Mouse (Mus musculus) neural tube, embryonic 11.5 days (tissue): ENCODE measurements around the gene Clstn2. TPM values are rescaled to one million over a fixed set of nuclear protein-coding genes. Genes with fewer than 3 reads are reported as not detected.

Experiments used
- ATAC-seq: fragments of 200-750 bp; cut with Nextera tagmentation; 2 replicates; pipeline ENCODE4 v1.8.0; 2017; ENCODE audit warnings: moderate number of reproducible peaks, mild to moderate bottlenecking, moderate TSS enrichment, moderate library complexity; ENCODE audit not compliant: insufficient read depth, low FRiP score, low TSS enrichment
- DNase-seq: peaks from one replicate; pipeline ENCODE4 v3.0.0-alpha.2; 2015; ENCODE audit warnings: low spot score
- H3K27ac ChIP-seq: fragments of 300-500 bp; sonication (generic); 2 replicates; pipeline ENCODE4 v1.5.1; 2014; ENCODE audit warnings: low read depth, mild to moderate bottlenecking, low read length
- H3K27me3 ChIP-seq: fragments of 300-500 bp; sonication (generic); 2 replicates; pipeline ENCODE4 v1.6.1; 2014; ENCODE audit warnings: mild to moderate bottlenecking, low read length, mixed read lengths; ENCODE audit not compliant: control insufficient read depth, insufficient read depth
- H3K36me3 ChIP-seq: fragments of 300-500 bp; sonication (generic); 2 replicates; pipeline ENCODE4 v1.6.1; 2014; ENCODE audit warnings: mild to moderate bottlenecking, low read length, moderate library complexity, mixed read lengths; ENCODE audit not compliant: control insufficient read depth, insufficient read depth
- H3K4me1 ChIP-seq: fragments of 300-500 bp; sonication (generic); 2 replicates; pipeline ENCODE4 v1.6.1; 2014; ENCODE audit warnings: low read length, mixed read lengths; ENCODE audit not compliant: control insufficient read depth, insufficient read depth
- H3K4me2 ChIP-seq: fragments of 300-500 bp; sonication (generic); 2 replicates; pipeline ENCODE4 v1.6.1; 2014; ENCODE audit warnings: low read depth, mild to moderate bottlenecking, moderate library complexity
- H3K4me3 ChIP-seq: fragments of 300-500 bp; sonication (generic); 2 replicates; pipeline ENCODE4 v1.5.1; 2014; ENCODE audit warnings: low read depth, low read length
- H3K9ac ChIP-seq: fragments of 300-500 bp; sonication (generic); 2 replicates; pipeline ENCODE4 v1.6.1; 2014; ENCODE audit warnings: mild to moderate bottlenecking, low read length
- H3K9me3 ChIP-seq: fragments of 300-500 bp; sonication (generic); 2 replicates; pipeline ENCODE4 v1.6.1; 2016; ENCODE audit warnings: low read length; ENCODE audit not compliant: control insufficient read depth
- WGBS: fragments of 180-500 bp; shearing (Covaris S2); extraction: QIAGEN DNeasy Blood & Tissue Kit; methylation state at CpG from one replicate; pipeline ENCODE4 v1.1.7; 2014; 5-methylcytosine and 5-hydroxymethylcytosine counted together
- polyA plus RNA-seq: library from polyadenylated mRNA; unstranded; fragments of >200 nt; fragmentation: Nextera tagmentation; extraction: Ambion mirVana; gene quantifications from 2 replicates; pipeline ENCODE4 v1.2.1, GENCODE M21; 2014

Gene Clstn2
- polyA plus RNA-seq, 1 experiment from 2014 or later, result 10.0 TPM

DNA sequence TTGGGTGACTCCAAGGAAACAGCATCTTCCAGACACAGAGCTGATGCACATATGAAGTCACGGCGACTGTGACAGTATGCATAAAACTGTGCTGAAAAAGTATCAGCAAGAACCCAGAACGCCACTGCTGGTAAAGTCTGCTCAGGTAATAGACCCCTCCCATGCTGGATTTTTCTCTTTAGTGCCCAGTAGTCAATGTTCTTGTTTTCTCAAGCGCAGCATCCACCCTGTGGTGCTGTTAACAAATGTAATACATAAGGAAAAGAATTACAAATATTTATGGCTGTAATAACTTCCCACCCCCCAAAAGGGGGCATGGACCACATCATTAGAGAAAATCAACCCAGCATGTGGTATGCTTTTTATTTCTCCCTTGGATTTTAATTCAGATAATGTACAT lies 372.0 kb downstream of the Clstn2 start:
- Histone ChIP-seq H3K27me3 (no peaks in the 10 kb centered on the region), H3K4me1 (no peaks in the 10 kb centered on the region), H3K27ac (no peak overlapping the region), H3K9me3 (no peaks in the 10 kb centered on the region), H3K4me3 (no peak overlapping the region), H3K4me2 (no peak overlapping the region), H3K36me3 (no peaks in the 10 kb centered on the region), H3K9ac (no peak overlapping the region)
- 87% methylated on average over 4 of the region's 4 CpGs for WGBS
- DNase-seq (no peak), ATAC-seq (no peak)

- DNase-seq, result no peak
- Histone ChIP-seq H3K4me1 (no peaks in the 10 kb centered on the region), H3K4me3 (no peak overlapping the region), H3K9ac (no peak overlapping the region), H3K4me2 (no peak overlapping the region), H3K27me3 (no peaks in the 10 kb centered on the region), H3K36me3 (no peaks in the 10 kb centered on the region), H3K27ac (no peak overlapping the region), H3K9me3 (no peaks in the 10 kb centered on the region)
- ATAC-seq, result no peak
- 87% methylated on average over 3 of the region's 3 CpGs for WGBS
Measured at GRCm38 (mm10) chr9:97658736-97659135, 374.2 kb downstream of the Clstn2 start.

- no peaks in the 10 kb centered on the region for H3K27me3 ChIP-seq
- H3K4me1 ChIP-seq, result no peaks in the 10 kb centered on the region
- no peak overlapping the region for H3K4me2 ChIP-seq
- DNase-seq (no peak), ATAC-seq (no peak)
- H3K4me3 ChIP-seq, result no peak overlapping the region
- H3K9ac ChIP-seq, result no peak overlapping the region
- 81% methylated on average over 3 of the region's 3 CpGs for WGBS
- H3K9me3 ChIP-seq, result no peaks in the 10 kb centered on the region
- H3K36me3 ChIP-seq, result no peaks in the 10 kb centered on the region
- no peak overlapping the region for H3K27ac ChIP-seq
Measured at GRCm38 (mm10) chr9:97648409-97648808, 384.6 kb downstream of the Clstn2 start.

GRCm38 (mm10) chr9:97645746-97646145 lies 387.2 kb downstream of the Clstn2 start:
- Histone ChIP-seq H3K27me3 (no peaks in the 10 kb centered on the region), H3K9ac (no peak overlapping the region), H3K9me3 (no peaks in the 10 kb centered on the region), H3K36me3 (no peaks in the 10 kb centered on the region), H3K4me1 (no peaks in the 10 kb centered on the region), H3K4me2 (no peak overlapping the region), H3K4me3 (no peak overlapping the region), H3K27ac (no peak overlapping the region)
- ATAC-seq (no peak), DNase-seq (no peak)
- 85% methylated on average over 3 of the region's 3 CpGs for WGBS

DNA sequence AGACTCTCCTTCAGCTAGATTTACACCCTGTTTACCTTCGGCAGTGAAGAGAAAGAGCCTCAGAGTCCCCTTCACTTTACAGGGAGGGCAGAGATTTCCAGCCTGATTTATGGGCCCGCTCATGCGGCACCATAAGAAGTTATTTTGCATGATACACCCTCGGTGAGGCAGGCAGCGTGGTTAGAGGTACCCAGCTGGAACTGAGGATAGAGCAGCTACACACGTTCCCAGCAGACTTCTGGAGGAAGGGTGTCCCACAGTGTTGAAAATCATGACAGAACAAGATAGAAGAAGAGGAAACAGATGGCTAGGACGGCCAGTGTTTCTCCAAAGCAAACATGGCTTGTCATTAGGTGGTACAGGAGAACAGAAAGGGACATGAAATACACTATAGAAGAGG lies 390.6 kb downstream of the Clstn2 start:
- no peaks in the 10 kb centered on the region for H3K9me3 ChIP-seq
- no peaks in the 10 kb centered on the region for H3K27me3 ChIP-seq
- 45% methylated on average over 7 of the region's 7 CpGs for WGBS
- no peak overlapping the region for H3K9ac ChIP-seq
- H3K27ac ChIP-seq, result no peak overlapping the region
- H3K36me3 ChIP-seq, result no peaks in the 10 kb centered on the region
- no peak overlapping the region for H3K4me2 ChIP-seq
- no peak overlapping the region for H3K4me3 ChIP-seq
- H3K4me1 ChIP-seq, result no peaks in the 10 kb centered on the region
- DNase-seq (no peak), ATAC-seq (no peak)

DNA sequence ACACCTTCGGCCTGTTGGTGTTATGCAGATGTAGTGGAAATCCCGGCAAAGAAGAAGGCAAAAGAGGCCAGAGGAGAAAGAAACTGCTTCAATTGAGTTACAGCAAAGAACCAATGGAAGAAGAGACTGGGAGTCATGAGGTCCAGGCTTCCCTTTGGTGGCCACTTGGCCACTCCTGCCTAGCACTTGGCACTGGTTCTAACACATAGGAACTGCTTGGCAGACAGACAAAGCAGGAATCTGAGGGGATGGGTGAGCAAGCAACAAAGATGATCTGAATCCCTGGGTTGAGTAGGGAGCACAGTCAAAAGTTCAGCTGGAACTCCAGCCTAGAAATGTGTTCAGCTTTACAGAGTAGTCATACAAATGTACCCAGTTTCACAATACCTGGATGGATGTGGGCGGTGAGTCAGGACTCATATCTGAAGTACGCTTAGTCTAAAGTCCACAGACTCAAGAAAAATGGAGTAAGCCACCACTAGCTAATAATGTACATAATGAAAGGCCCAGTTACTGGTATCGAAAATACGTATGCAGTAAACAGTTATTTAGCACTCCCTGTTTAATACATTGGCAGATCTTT lies 392.9 kb downstream of the Clstn2 start:
- 93% methylated on average over 6 of the region's 6 CpGs for WGBS
- H3K36me3 ChIP-seq, result no peaks in the 10 kb centered on the region
- no peaks in the 10 kb centered on the region for H3K4me1 ChIP-seq
- H3K9me3 ChIP-seq, result no peaks in the 10 kb centered on the region
- H3K27me3 ChIP-seq, result no peaks in the 10 kb centered on the region
- no peak overlapping the region for H3K27ac ChIP-seq
- no peak overlapping the region for H3K9ac ChIP-seq
- H3K4me3 ChIP-seq, result no peak overlapping the region
- DNase-seq (no peak), ATAC-seq (no peak)
- no peak overlapping the region for H3K4me2 ChIP-seq

DNA sequence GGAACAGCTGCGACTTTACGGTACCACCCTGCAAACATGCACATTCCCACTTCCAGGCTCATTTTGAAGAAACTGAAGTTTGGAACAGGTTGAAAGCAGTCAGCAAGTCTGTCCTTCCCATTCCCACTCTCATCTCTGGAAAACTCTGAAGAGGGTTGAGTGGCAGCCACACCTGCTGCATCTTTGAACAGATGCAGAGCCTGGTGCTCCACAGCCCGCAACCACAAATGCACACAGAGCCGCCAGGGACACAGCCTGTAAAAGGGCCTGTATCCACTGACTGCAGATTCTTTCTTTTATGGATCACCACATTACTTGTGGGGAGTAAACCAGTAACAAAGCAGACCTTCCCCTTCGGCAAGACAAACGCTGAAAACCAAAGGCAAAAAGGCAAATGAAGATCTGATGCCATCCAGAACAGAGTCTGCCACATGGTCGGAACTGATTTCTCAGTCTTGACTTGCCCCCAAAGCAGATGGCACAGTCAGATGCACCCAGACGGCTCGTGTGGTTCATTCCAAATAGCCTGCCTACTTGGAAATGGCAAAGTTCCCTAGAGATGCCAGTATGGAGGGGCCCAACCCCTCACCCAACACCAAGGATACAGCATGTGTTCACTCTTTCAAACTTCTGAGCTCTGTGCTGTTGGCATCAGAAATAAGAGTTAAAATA lies 394.2 kb downstream of the Clstn2 start:
- H3K36me3 ChIP-seq, result no peaks in the 10 kb centered on the region
- no peak overlapping the region for H3K27ac ChIP-seq
- H3K9me3 ChIP-seq, result no peaks in the 10 kb centered on the region
- no peak for DNase-seq
- no peaks in the 10 kb centered on the region for H3K27me3 ChIP-seq
- no peaks in the 10 kb centered on the region for H3K4me1 ChIP-seq
- no peak overlapping the region for H3K4me2 ChIP-seq
- no peak for ATAC-seq
- no peak overlapping the region for H3K9ac ChIP-seq
- WGBS, result 92% methylated on average over 9 of the region's 9 CpGs
- H3K4me3 ChIP-seq, result no peak overlapping the region

DNA sequence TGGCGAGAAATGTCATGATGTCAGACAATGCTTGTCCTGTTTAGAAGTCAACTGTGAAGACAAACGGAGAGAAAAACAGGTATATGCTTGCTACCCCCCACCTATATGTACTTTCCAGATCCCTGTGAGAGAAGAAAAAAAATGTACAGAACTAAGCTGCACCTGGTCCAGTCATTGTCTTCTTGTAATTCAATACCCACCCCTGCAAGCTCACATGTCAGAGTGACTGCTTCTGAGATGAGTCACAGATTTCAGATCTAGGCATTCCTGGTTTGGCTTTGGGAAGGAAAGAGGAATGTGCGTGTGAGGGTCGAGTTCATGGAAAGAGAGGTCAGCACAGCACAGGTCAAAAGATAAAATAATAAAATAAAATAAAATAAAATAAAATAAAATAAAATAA lies 397.6 kb downstream of the Clstn2 start:
- H3K36me3 ChIP-seq, result no peaks in the 10 kb centered on the region
- ATAC-seq (no peak), DNase-seq (no peak)
- H3K9me3 ChIP-seq, result no peaks in the 10 kb centered on the region
- H3K27me3 ChIP-seq, result no peaks in the 10 kb centered on the region
- no peaks in the 10 kb centered on the region for H3K4me1 ChIP-seq
- H3K27ac ChIP-seq, result no peak overlapping the region
- no peak overlapping the region for H3K4me2 ChIP-seq
- H3K4me3 ChIP-seq, result no peak overlapping the region
- H3K9ac ChIP-seq, result no peak overlapping the region
- 82% methylated on average over 4 of the region's 4 CpGs for WGBS

DNA sequence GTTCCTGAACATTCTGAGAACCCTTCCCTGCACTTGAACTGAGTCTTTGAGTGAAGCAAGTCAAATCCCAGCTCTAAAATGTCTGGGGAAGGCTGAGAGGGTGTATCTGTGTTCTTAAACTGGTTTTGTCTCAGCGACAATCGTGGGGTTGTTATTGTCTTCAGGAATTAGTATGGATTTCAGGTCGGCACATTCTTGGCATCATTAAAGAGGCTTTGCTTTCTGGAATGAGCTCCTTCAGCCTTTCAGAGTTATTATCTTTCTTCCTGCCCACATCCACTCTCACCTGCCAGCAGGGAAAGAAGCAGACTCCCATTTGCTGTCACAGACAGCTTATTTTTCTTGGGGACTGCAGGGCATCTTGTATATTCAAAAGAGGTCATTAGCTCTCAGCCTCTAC lies 398.1 kb downstream of the Clstn2 start:
- no peaks in the 10 kb centered on the region for H3K36me3 ChIP-seq
- H3K27me3 ChIP-seq, result no peaks in the 10 kb centered on the region
- WGBS, result 82% methylated on average over 3 of the region's 3 CpGs
- H3K4me1 ChIP-seq, result no peaks in the 10 kb centered on the region
- DNase-seq (no peak), ATAC-seq (no peak)
- no peak overlapping the region for H3K9ac ChIP-seq
- no peak overlapping the region for H3K4me2 ChIP-seq
- H3K9me3 ChIP-seq, result no peaks in the 10 kb centered on the region
- no peak overlapping the region for H3K27ac ChIP-seq
- no peak overlapping the region for H3K4me3 ChIP-seq
